15 mouse cellular contexts compared by ENCODE assay signal in the genomic region with DNA sequence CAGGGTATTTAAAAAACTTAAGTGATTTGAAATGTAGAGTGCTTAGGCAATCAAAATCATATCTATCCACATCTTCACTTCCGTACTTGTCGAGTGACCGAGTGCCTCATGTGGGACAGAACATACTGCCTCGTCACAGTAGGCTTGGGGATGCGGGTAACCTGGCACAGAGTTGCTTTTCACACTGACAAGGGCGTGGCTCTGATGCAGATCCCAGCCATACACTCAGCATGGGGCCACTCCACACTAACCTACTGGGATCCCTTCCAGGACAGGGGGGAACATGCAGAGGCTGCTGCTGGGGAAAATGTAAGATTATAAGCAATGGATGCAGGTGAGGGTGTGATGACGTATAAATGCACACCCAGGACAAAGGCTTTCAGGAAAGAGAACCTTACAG. TPM values are rescaled to one million over a fixed set of nuclear protein-coding genes. Genes with fewer than 3 reads are reported as not detected.
A peak's percentile ranks its signal among the peaks of the same experiment; 100 is the strongest.
DNase-seq lines count a peak whose midpoint lies in the region; ATAC-seq and TF ChIP-seq lines count a peak whose summit lies in the region.
"Had no signal": no experiment of that assay in that cellular context is flagged by ENCODE, and none has a peak within 500 bp of the region (broad histone marks: within the 10 kb centered on the region; RNA-seq: fewer than 3 reads in every experiment).

No protein-coding gene starts in this region.

- TF ChIP-seq POLR2A in spleen, adult 2 months (IDR thresholded peaks at IDR 0.05; ENCODE audit: low read depth, low read length): no peak

- no peak for TF ChIP-seq CTCF in spleen, adult 2 months (IDR thresholded peaks at IDR 0.05; ENCODE audit: extremely low read depth, insufficient read depth, insufficient read length, insufficient replicate concordance)

- no peak overlapping the region for H3K4me2 ChIP-seq in liver, embryonic 13.5 days

- no peaks in the 10 kb centered on the region for H3K27me3 ChIP-seq in spleen, adult 2 months (ENCODE audit: control insufficient read depth, insufficient read depth, low read length)
- H3K27me3 ChIP-seq in liver, embryonic 13.5 days: no peaks in the 10 kb centered on the region
- H3K27me3 ChIP-seq: CH12.LX had no signal

- no peak overlapping the region for H3K4me3 ChIP-seq in spleen, adult 2 months (ENCODE audit: extremely low read depth, insufficient read depth, insufficient read length)
- no peak overlapping the region for H3K4me3 ChIP-seq in liver, embryonic 13.5 days (replicated peaks)
- H3K4me3 ChIP-seq: embryonic facial prominence, embryonic 10.5 days; erythroblast, embryonic 14.5 days; myocyte had no signal

- WGBS in spleen, adult 2 months: 79% methylated on average over 7 of the region's 7 CpGs
- WGBS in liver, embryonic 13.5 days (ENCODE audit: insufficient replicate concordance): 80% methylated on average over 7 of the region's 7 CpGs

- H3K27ac ChIP-seq in spleen, adult 2 months (ENCODE audit: insufficient read depth, low read length): peak overlapping the region; percentile 68
- H3K27ac ChIP-seq in liver, embryonic 13.5 days: no peak overlapping the region
- H3K27ac ChIP-seq: embryonic facial prominence, embryonic 10.5 days had no signal

- peak; percentile 49 for ATAC-seq in liver, embryonic 13.5 days (ENCODE audit: low read depth)
- peak; percentile 62 for ATAC-seq in megakaryocyte-erythroid progenitor cell, adult 5-6 weeks (replicated peaks; ENCODE audit: low FRiP score, low TSS enrichment, poor library complexity, severe bottlenecking)

- peaks cover 32% of the 10 kb centered on the region for H3K4me1 ChIP-seq in spleen, adult 2 months (ENCODE audit: control insufficient read depth, insufficient read depth, insufficient read length)
- peaks cover 47% of the 10 kb centered on the region for H3K4me1 ChIP-seq in liver, embryonic 13.5 days (replicated peaks)

- H3K9me3 ChIP-seq in liver, embryonic 13.5 days (replicated peaks): no peaks in the 10 kb centered on the region
- H3K9me3 ChIP-seq: embryonic facial prominence, embryonic 10.5 days had no signal

- H3K36me3 ChIP-seq in spleen, adult 2 months (ENCODE audit: control insufficient read depth, insufficient read depth, low read length): peaks cover 31% of the 10 kb centered on the region
- H3K36me3 ChIP-seq in liver, embryonic 13.5 days: peaks cover 96% of the 10 kb centered on the region

- no peak overlapping the region for H3K9ac ChIP-seq in liver, embryonic 13.5 days

- DNase-seq in cerebellum, adult 11-12 months: peak; percentile 22
- DNase-seq in cerebellum, postnatal 4 days (ENCODE audit: low spot score in 2 of 2): no peak
- DNase-seq in spleen, adult 2 months (ENCODE audit: low read depth in 1 of 2, low spot score in 2 of 2): no peak
- DNase-seq in spleen, adult 18-20 months: no peak
- DNase-seq in liver, embryonic 13.5 days: no peak
- no peak for DNase-seq in adrenal gland, adult 2 months
- no peak for DNase-seq in gastrocnemius, adult 8-10 months (ENCODE audit: low spot score in 2 of 2)
- DNase-seq: gastrocnemius, postnatal 25 days; midbrain, embryonic 14.5 days; thymus, adult 18-20 months had no signal

RNA-seq across cellular contexts. Expression of gene Dcaf12, which starts 11.0 kb away (rescaled TPM):
- polyA plus RNA-seq in spleen, adult 2 months (2012; rRNA removed): 35.4 and 44.6 TPM in 2 replicates
- 66.0 and 74.8 TPM in 2 replicates for polyA plus RNA-seq in liver, embryonic 13.5 days (2015; fragmentation: Nextera tagmentation; extraction: Ambion mirVana)
- total RNA-seq in megakaryocyte-erythroid progenitor cell, adult 5-6 weeks (2014; fragmentation: Nextera tagmentation): 25.0 and 25.9 TPM in 2 replicates
- total RNA-seq in megakaryocyte-erythroid progenitor cell, adult 5-6 weeks (2017): 23.8 and 28.2 TPM in 2 replicates
- 10 to 100 TPM; 44.5 to 49.4 TPM for total RNA-seq in adrenal gland, adult 2 months (2021)
- 22.1 and 26.0 TPM in 2 replicates for polyA plus RNA-seq in adrenal gland, adult 2 months (2012; rRNA removed)
- total RNA-seq in gastrocnemius, adult 8-10 months (2022): 10 to 100 TPM; 27.4 to 30.4 (median 28.7) TPM

RNA-seq across cellular contexts. Expression of gene Ubap2, which starts 28.7 kb away (rescaled TPM):
- polyA plus RNA-seq in spleen, adult 2 months (2012; rRNA removed): 67.6 and 91.4 TPM in 2 replicates
- 25.2 and 35.7 TPM in 2 replicates for polyA plus RNA-seq in liver, embryonic 13.5 days (2015; fragmentation: Nextera tagmentation; extraction: Ambion mirVana)
- total RNA-seq in megakaryocyte-erythroid progenitor cell, adult 5-6 weeks (2014; fragmentation: Nextera tagmentation): 92.9 and 107 TPM in 2 replicates
- total RNA-seq in megakaryocyte-erythroid progenitor cell, adult 5-6 weeks (2017): 31.5 and 35.4 TPM in 2 replicates
- 10 to 100 TPM; 34.4 to 42.4 TPM for total RNA-seq in adrenal gland, adult 2 months (2021)
- polyA plus RNA-seq in adrenal gland, adult 2 months (2012; rRNA removed): 206 and 245 TPM in 2 replicates
- 10 to 100 TPM; 72.8 to 87.2 (median 82.4) TPM for total RNA-seq in gastrocnemius, adult 8-10 months (2022)

RNA-seq across cellular contexts. Expression of gene Ubap1, which starts 45.1 kb away (rescaled TPM):
- polyA plus RNA-seq in spleen, adult 2 months (2012; rRNA removed): 13.3 and 18.5 TPM in 2 replicates
- 28.5 and 33.8 TPM in 2 replicates for polyA plus RNA-seq in liver, embryonic 13.5 days (2015; fragmentation: Nextera tagmentation; extraction: Ambion mirVana)
- 15.4 and 16.9 TPM in 2 replicates for total RNA-seq in megakaryocyte-erythroid progenitor cell, adult 5-6 weeks (2014; fragmentation: Nextera tagmentation)
- 21.4 and 54.4 TPM in 2 replicates for total RNA-seq in megakaryocyte-erythroid progenitor cell, adult 5-6 weeks (2017)
- total RNA-seq in adrenal gland, adult 2 months (2021): 10 to 100 TPM; 50.2 to 59.9 TPM
- polyA plus RNA-seq in adrenal gland, adult 2 months (2012; rRNA removed): 13.9 and 16.0 TPM in 2 replicates
- 10 to 100 TPM; 36.8 to 54.6 (median 42.7) TPM for total RNA-seq in gastrocnemius, adult 8-10 months (2022)
